Mouse (Mus musculus) E14TG2a.4 (cell line): ENCODE results near the gene Ciz1.

Experiments
- CTCF ChIP-seq: conservative IDR thresholded peaks from 2 replicates; pipeline ENCODE4 v1.5.1; 2014; ENCODE audit warnings: low read length
- POU5F1 ChIP-seq: IDR thresholded peaks from 2 replicates; pipeline ENCODE4 v1.6.1; 2014; ENCODE audit warnings: low read length, borderline replicate concordance

- TF ChIP-seq CTCF, result no peak
- no peak for TF ChIP-seq POU5F1
These were observed 42.8 kb downstream of the Ciz1 start for GRCm38 (mm10) chr2:32394973-32395372.
